ENCODE assay signal across 10 mouse cellular contexts in genomic region chr1:92707917-92708897, GRCm38 (mm10). TPM values are rescaled to one million over a fixed set of nuclear protein-coding genes. Genes with fewer than 3 reads are reported as not detected.
DNase-seq lines count a peak whose midpoint lies in the region; ATAC-seq and TF ChIP-seq lines count a peak whose summit lies in the region.
"Had no signal": no experiment of that assay in that cellular context is flagged by ENCODE, and none has a peak within 500 bp of the region (broad histone marks: within the 10 kb centered on the region; RNA-seq: fewer than 3 reads in every experiment).

No protein-coding gene starts in this region.

- no peak for DNase-seq in heart, adult 18-20 months
- peak; percentile 33 for DNase-seq in retina, postnatal 1 day
- no peak for DNase-seq in retina, embryonic 14.5 days (ENCODE audit: low spot score)
- DNase-seq in intestine, embryonic 14.5 days (ENCODE audit: low spot score) = no peak
- no peak for DNase-seq in stomach, postnatal 0 days (ENCODE audit: low spot score)
- no peak for DNase-seq in thymus, postnatal 14 days
- no peak for DNase-seq in ovary, postnatal 10 days (ENCODE audit: low spot score)
- DNase-seq: adrenal gland, postnatal 14 days had no signal

- 0 out of 4 replicates have a peak overlapping the region, but pooled peaks of 1 of the 2 experiments have one; percentile 1 for H3K27ac ChIP-seq in heart, embryonic 14.5 days (replicated peaks in 1 of 2; ENCODE audit: control insufficient read depth in 1 of 2, insufficient read depth in 1 of 2, low read depth in 2 of 2, low read length in 2 of 2)
- peak overlapping the region; percentile 5; the same call in 1 of the 2 replicates for H3K27ac ChIP-seq in intestine, embryonic 14.5 days (ENCODE audit: low read depth)
- no peak overlapping the region for H3K27ac ChIP-seq in stomach, postnatal 0 days (replicated peaks)
- H3K27ac ChIP-seq: liver, embryonic 14.5 days had no signal

- H3K9me3 ChIP-seq in heart, embryonic 14.5 days (ENCODE audit: control insufficient read depth, low read length) = no peaks in the 10 kb centered on the region
- H3K9me3 ChIP-seq in intestine, embryonic 14.5 days (ENCODE audit: control insufficient read depth, low read length) = no peaks in the 10 kb centered on the region
- no peaks in the 10 kb centered on the region for H3K9me3 ChIP-seq in stomach, postnatal 0 days (ENCODE audit: control insufficient read depth, low read length)

- peaks cover 27 to 28% of the 10 kb centered on the region in 2 experiments for H3K4me1 ChIP-seq in heart, embryonic 14.5 days (ENCODE audit: control insufficient read depth in 2 of 2, insufficient read depth in 2 of 2, low read length in 2 of 2)
- H3K4me1 ChIP-seq in intestine, embryonic 14.5 days (replicated peaks; ENCODE audit: control insufficient read depth, insufficient read depth, low read length) = 0 out of 2 replicates have a peak, but pooled peaks cover 5% of the 10 kb centered on the region
- H3K4me1 ChIP-seq in stomach, postnatal 0 days (replicated peaks; ENCODE audit: control insufficient read depth, insufficient read depth) = no peaks in the 10 kb centered on the region; the same call in 1 of the 2 replicates

- no peaks in the 10 kb centered on the region for H3K36me3 ChIP-seq in heart, embryonic 14.5 days (ENCODE audit: control insufficient read depth, insufficient read depth, low read length)
- no peaks in the 10 kb centered on the region for H3K36me3 ChIP-seq in intestine, embryonic 14.5 days (ENCODE audit: control insufficient read depth, insufficient read depth, low read length)
- H3K36me3 ChIP-seq in stomach, postnatal 0 days (ENCODE audit: control insufficient read depth, insufficient read depth, low read length) = no peaks in the 10 kb centered on the region

- H3K27me3 ChIP-seq in heart, embryonic 14.5 days (ENCODE audit: control insufficient read depth, insufficient read depth, low read length) = no peaks in the 10 kb centered on the region
- H3K27me3 ChIP-seq in intestine, embryonic 14.5 days (replicated peaks; ENCODE audit: control insufficient read depth, insufficient read depth, low read length) = no peaks in the 10 kb centered on the region
- no peaks in the 10 kb centered on the region for H3K27me3 ChIP-seq in stomach, postnatal 0 days (ENCODE audit: control insufficient read depth, insufficient read depth, low read length)

- no peak overlapping the region for H3K4me2 ChIP-seq in heart, embryonic 14.5 days (ENCODE audit: low read length)
- H3K4me2 ChIP-seq in intestine, embryonic 14.5 days (ENCODE audit: low read length) = no peak overlapping the region
- no peak overlapping the region for H3K4me2 ChIP-seq in stomach, postnatal 0 days (replicated peaks; ENCODE audit: low read depth)

- no peak for TF ChIP-seq EP300 in stomach, postnatal 0 days (optimal IDR thresholded peaks at IDR 0.05)

- WGBS in heart, embryonic 14.5 days = 75% methylated on average over 19 of the region's 19 CpGs
- 76% methylated on average over 19 of the region's 19 CpGs for WGBS in intestine, embryonic 14.5 days
- WGBS in stomach, postnatal 0 days = 73% methylated on average over 19 of the region's 19 CpGs

- 0 out of 2 replicates have a peak, but pooled peaks have one; percentile 15 for ATAC-seq in heart, embryonic 14.5 days (ENCODE audit: insufficient number of reproducible peaks, insufficient read depth, low FRiP score, low read depth)
- no peak for ATAC-seq in intestine, embryonic 14.5 days (replicated peaks; ENCODE audit: low FRiP score, low TSS enrichment, low read depth)
- no peak for ATAC-seq in stomach, postnatal 0 days (ENCODE audit: low FRiP score, low TSS enrichment)

- no peak overlapping the region for H3K4me3 ChIP-seq in heart, embryonic 14.5 days (ENCODE audit: control insufficient read depth in 1 of 2, insufficient read depth in 1 of 2, low read depth in 1 of 2, low read length in 2 of 2)
- no peak overlapping the region for H3K4me3 ChIP-seq in intestine, embryonic 14.5 days (ENCODE audit: low read depth, low read length)
- H3K4me3 ChIP-seq in stomach, postnatal 0 days (ENCODE audit: low read depth, low read length) = no peak overlapping the region

- TF ChIP-seq CTCF in stomach, postnatal 0 days (IDR thresholded peaks at IDR 0.05; ENCODE audit: low read depth) = peak; percentile 59

- H3K9ac ChIP-seq in heart, embryonic 14.5 days (ENCODE audit: low read length) = no peak overlapping the region
- H3K9ac ChIP-seq in intestine, embryonic 14.5 days (ENCODE audit: low read length) = no peak overlapping the region
- no peak overlapping the region for H3K9ac ChIP-seq in stomach, postnatal 0 days (ENCODE audit: low read length)
- H3K9ac ChIP-seq: liver, embryonic 14.5 days had no signal

RNA-seq across cellular contexts. Expression of gene Otos, which starts 59.6 kb away (rescaled TPM):
- polyA plus RNA-seq in heart, embryonic 14.5 days (2014; fragmentation: Nextera tagmentation; extraction: Ambion mirVana) = not detected in 2 replicates
- total RNA-seq in heart, adult 18-20 months (2021) = not detected
- polyA plus RNA-seq in intestine, embryonic 14.5 days (2014; fragmentation: Nextera tagmentation; extraction: Ambion mirVana) = 0.09 TPM in 1 of 2 replicates, not detected in the other
- 0.16 and 0.18 TPM in 2 replicates for polyA plus RNA-seq in stomach, postnatal 0 days (2015; fragmentation: Nextera tagmentation; extraction: Ambion mirVana)
- total RNA-seq: adrenal gland, postnatal 14 days had no signal
